Mouse (Mus musculus): Measurements from ENCODE around the gene Clk2. TPM values are rescaled to one million over a fixed set of nuclear protein-coding genes. Genes with fewer than 3 reads are reported as not detected.
A peak's percentile ranks its signal among the peaks of the same experiment; 100 is the strongest.

Gene Clk2
- total RNA-seq, 2 experiments from 2014 or later = 69.3 to 88.0 TPM

- ATAC-seq (replicated peaks; ENCODE audit: low FRiP score, low TSS enrichment, poor library complexity, severe bottlenecking) = no peak
These were observed 19.3 kb downstream of the Clk2 start for GRCm38 (mm10) chr3:89183959-89184315.

GRCm38 (mm10) chr3:89187197-89187596 lies 22.6 kb downstream of the Clk2 start:
- ATAC-seq (replicated peaks; ENCODE audit: low FRiP score, low TSS enrichment, poor library complexity, severe bottlenecking) = no peak

- no peak for ATAC-seq (replicated peaks; ENCODE audit: low FRiP score, low TSS enrichment, poor library complexity, severe bottlenecking)
These were observed 23.3 kb downstream of the Clk2 start for GRCm38 (mm10) chr3:89187690-89188477.

- ATAC-seq (replicated peaks; ENCODE audit: low FRiP score, low TSS enrichment, poor library complexity, severe bottlenecking) = no peak
These were observed 23.9 kb downstream of the Clk2 start for GRCm38 (mm10) chr3:89188478-89188875.

GRCm38 (mm10) chr3:89190436-89190835 lies 25.8 kb downstream of the Clk2 start:
- 0 out of 2 replicates have a peak, but pooled peaks have one; percentile 15 for ATAC-seq (replicated peaks; ENCODE audit: low FRiP score, low TSS enrichment, poor library complexity, severe bottlenecking)

- no peak for ATAC-seq (replicated peaks; ENCODE audit: low FRiP score, low TSS enrichment, poor library complexity, severe bottlenecking)
These were observed 28.8 kb downstream of the Clk2 start for GRCm38 (mm10) chr3:89193351-89193750.

- no peak for ATAC-seq (replicated peaks; ENCODE audit: low FRiP score, low TSS enrichment, poor library complexity, severe bottlenecking)
These were observed 29.3 kb downstream of the Clk2 start for GRCm38 (mm10) chr3:89193853-89194252.

- ATAC-seq (replicated peaks; ENCODE audit: low FRiP score, low TSS enrichment, poor library complexity, severe bottlenecking) = peak; percentile 97
These were observed 31.6 kb downstream of the Clk2 start for GRCm38 (mm10) chr3:89195979-89196877.

GRCm38 (mm10) chr3:89199839-89200238 lies 35.2 kb downstream of the Clk2 start:
- no peak for ATAC-seq (replicated peaks; ENCODE audit: low FRiP score, low TSS enrichment, poor library complexity, severe bottlenecking)

GRCm38 (mm10) chr3:89202253-89203141 lies 37.9 kb downstream of the Clk2 start, which contains the start of gene Gba:
Gene Gba (plus strand): TSS chr3:89202928.
- ATAC-seq (replicated peaks; ENCODE audit: low FRiP score, low TSS enrichment, poor library complexity, severe bottlenecking) = peak; percentile 84

GRCm38 (mm10) chr3:89203142-89203514 lies 38.5 kb downstream of the Clk2 start:
- peak; percentile 29; the same call in 1 of the 2 replicates for ATAC-seq (replicated peaks; ENCODE audit: low FRiP score, low TSS enrichment, poor library complexity, severe bottlenecking)

- ATAC-seq (replicated peaks; ENCODE audit: low FRiP score, low TSS enrichment, poor library complexity, severe bottlenecking) = no peak
These were observed 41.5 kb downstream of the Clk2 start for GRCm38 (mm10) chr3:89206079-89206478.

- ATAC-seq (replicated peaks; ENCODE audit: low FRiP score, low TSS enrichment, poor library complexity, severe bottlenecking) = no peak
These were observed 42.1 kb downstream of the Clk2 start for GRCm38 (mm10) chr3:89206695-89207094.

GRCm38 (mm10) chr3:89208075-89208657 lies 43.6 kb downstream of the Clk2 start:
- no peak for ATAC-seq (replicated peaks; ENCODE audit: low FRiP score, low TSS enrichment, poor library complexity, severe bottlenecking)

GRCm38 (mm10) chr3:89208736-89209135 lies 44.1 kb downstream of the Clk2 start:
- no peak for ATAC-seq (replicated peaks; ENCODE audit: low FRiP score, low TSS enrichment, poor library complexity, severe bottlenecking)

GRCm38 (mm10) chr3:89209731-89210130 lies 45.1 kb downstream of the Clk2 start:
- no peak for ATAC-seq (replicated peaks; ENCODE audit: low FRiP score, low TSS enrichment, poor library complexity, severe bottlenecking)

GRCm38 (mm10) chr3:89210162-89210561 lies 45.6 kb downstream of the Clk2 start:
- ATAC-seq (replicated peaks; ENCODE audit: low FRiP score, low TSS enrichment, poor library complexity, severe bottlenecking) = no peak

GRCm38 (mm10) chr3:89210731-89211130 lies 46.1 kb downstream of the Clk2 start:
- no peak for ATAC-seq (replicated peaks; ENCODE audit: low FRiP score, low TSS enrichment, poor library complexity, severe bottlenecking)
